Mouse (Mus musculus): ENCODE measurements around the gene Sdccag8.

The Sdccag8 gene

DNA sequence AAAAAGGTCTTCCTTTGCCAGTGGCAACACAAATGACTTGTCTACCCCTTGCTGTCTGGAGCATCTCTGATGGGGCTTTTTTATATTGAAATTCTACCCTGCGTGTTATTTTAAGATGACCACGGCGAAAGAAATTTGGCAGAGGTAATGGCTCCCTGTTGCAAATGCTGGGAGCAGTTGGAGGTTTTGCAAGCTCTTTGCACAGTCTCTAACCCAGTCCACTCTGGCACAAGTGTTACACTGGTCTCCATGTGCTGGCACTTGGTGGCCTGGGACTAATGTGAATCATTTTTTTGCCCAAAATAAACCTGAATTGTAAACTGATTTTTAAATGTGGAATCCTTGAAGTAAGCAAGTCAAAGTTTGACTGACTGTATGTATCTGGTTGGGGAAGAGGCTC lies 199.3 kb downstream of the Sdccag8 start:
- no peak for DNase-seq

DNA sequence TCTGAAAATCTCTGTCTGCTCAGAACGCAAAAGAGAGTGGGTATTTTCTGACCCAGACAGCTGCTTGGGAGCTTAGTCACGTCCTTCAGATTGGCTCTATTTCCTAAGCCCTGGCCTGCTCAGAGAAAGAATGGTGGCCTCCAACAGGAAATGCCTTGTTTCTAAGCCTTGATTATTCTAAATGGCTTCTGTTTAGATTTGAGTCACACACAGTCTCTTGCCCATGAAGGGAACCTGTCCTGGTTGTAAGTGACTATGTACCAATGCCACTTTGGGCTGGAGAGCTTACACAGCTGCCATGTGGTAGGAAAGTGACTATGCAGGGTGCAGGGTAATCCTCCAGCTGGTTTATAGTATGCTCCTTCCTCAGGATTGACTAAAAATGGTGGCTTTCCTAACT lies 199.9 kb downstream of the Sdccag8 start:
- DNase-seq: no peak

DNA sequence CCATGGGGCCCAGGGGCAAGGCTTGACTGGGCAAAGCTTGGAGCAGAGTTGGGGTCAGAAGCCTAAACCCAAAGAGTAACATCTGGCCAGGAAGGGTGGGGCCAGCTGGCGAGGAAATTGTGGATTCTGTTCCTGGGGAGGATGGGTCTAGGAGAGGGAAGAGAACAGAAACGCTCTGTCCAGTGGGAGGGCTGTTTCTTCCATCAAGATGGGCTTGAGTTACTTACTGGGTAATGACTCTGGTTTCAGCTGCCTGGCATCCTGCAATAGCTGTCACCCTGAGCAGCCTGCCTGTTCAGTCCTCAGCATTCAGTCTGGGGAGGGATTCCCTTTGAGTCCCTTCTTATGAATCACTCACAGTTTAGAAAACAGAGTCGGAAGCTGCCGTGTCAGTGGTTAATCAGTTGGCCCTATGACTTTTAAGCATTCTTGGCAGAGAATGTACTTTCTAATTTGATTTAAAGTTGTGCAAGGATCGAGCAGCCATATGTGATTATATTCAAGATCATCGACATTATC lies 200.5 kb downstream of the Sdccag8 start:
- no peak for DNase-seq

DNA sequence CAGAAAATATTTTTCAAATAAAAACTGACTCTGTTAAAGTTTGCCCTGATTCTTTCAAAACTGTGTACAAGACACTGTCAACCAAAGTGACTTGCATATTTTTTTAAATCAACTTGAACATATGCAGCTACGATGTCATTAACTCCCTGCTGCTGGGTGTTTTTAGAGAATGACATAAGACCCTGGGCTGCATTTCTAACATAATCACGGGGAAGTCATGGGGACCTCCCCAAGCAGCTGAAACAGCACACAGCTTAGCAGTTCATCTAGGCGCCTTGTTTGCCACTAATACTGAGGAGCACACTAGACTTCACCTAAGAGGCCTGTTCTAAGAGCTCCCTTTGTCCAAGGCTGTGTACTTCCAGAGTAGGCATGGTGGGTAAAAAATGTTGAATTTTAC lies 201.5 kb downstream of the Sdccag8 start:
- DNase-seq: no peak

DNA sequence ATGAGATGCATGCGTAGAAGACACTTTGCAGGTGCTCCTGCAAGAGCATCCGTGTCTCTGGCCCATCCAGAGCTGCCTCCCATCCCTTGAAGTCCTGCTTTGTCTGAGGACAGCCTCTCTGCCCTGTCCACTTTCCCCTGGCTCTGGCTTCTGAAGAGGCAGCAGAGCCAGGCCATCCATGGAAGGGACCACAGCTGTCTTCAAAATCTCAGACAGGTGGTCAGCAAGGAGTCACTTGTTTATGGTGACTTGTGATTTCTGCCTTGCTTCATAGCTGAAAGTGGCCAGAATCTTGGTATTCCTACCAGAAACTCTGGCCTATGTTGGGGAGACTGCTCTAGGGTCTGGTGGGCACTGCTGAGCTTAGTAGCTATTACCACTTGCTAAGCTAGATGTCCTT lies 202.3 kb downstream of the Sdccag8 start:
- no peak for DNase-seq

DNA sequence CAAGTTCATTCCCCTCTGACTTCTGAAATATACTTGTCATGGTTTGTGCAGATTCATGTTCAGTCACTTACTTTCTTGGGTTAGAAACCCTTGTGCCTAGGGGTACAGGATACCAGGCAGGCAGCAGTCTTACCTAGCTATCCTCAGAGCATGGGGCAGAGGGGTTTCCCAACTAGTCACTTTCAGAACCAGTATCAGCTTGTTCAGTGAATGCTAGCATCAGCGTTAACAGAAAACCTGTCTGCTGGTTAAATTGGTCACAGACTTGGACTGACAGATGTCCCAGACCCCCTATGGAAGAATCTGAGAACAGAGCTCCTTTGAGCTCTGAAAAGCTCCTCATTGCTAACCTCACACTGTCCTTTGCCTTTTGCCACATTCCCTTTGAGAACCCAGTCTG lies 204.3 kb downstream of the Sdccag8 start:
- no peak for DNase-seq

DNA sequence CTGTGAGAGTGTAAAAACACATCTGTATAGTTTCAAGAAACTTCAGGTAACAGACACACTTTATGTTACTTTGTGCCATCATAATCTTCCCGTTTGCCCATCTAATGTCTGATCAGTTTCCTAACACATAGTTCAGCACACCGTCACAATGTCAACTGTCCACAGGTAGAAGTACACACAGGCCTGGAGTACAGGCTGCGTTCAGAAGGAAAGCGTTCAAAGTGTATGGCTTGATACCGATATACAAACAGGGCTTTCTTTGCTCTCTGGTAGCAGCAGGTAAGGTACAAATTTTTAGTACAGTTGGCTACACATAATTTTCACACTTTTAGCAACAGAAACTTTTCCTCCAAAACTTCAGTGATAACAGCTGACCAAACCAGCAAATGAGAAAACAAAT lies 205.2 kb downstream of the Sdccag8 start:
- no peak for DNase-seq

DNA sequence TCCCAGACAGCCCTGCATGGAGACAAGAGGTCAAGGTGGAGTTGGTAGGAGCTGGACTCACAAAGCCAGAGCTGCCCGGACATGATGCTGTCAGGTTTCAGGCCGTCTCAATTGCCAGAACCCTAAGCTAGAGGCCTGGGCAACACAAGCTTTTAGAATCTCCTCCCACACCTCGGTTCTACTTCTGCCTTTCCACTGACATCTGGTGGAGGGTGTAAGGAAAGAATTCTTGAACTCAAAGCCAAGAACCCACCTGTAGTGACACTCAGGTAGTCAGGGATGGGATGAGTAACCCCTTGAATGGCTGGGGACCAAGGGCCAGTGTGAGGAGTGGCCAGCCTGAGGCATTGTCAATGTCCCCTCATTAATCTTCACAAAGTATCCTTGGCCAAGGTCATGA lies 208.3 kb downstream of the Sdccag8 start:
- no peak for DNase-seq

DNA sequence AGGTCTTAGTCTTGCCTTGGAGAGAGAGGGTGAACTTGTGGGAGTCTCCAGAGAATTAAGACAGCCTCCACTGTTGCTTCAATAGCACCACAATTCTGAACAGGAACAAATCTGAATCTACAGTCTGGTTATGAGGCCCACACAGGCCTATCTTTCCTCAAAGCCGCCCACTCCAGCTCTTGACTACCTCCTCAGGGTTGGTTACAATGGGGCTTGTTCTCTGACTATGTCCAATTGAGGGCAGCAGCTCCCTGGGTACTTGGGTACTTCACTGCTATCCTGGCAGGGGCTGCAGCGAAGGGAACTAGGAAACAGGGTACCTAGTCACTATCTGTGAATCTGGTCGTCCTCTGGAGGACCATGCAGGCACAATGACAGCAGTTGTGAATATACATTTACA lies 213.2 kb downstream of the Sdccag8 start:
- no peak for DNase-seq

DNA sequence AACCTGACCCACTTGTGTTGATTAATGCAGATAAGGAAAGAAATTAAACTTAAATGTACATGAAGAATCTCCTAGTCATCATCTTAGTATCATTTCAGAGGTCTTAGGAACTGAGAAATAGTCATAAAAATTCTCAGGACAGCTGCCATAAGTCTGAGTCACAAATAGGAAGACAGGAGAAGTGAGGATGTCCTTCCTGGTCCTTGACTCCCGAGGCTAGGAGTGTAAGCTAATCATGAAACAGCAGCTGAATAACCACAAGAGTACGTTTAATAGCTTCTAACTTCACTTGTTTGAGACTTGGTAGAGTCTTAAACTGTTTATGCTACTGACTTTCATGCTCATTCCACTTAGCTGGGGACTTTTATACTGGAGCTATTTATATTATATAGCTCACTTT lies 214.6 kb downstream of the Sdccag8 start:
- DNase-seq: no peak

DNA sequence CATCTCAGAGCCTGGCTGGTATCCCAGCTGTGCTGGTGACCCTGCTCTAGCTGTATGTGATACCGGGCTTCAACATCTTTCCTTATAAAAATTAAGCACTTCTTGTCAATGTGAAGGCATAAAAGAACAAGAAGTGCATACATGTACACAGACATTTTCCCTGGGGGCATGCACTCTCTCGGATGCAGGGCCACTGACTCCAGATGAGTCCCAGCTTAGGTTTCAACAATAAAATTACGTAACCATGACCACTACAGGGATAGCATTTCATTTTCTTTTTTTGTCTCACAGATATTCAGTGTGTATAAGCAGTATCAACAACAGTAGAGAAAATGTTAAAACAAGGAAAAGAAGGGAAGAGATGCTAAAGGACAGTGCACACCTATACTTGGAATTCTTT lies 216.2 kb downstream of the Sdccag8 start:
- DNase-seq: no peak

DNA sequence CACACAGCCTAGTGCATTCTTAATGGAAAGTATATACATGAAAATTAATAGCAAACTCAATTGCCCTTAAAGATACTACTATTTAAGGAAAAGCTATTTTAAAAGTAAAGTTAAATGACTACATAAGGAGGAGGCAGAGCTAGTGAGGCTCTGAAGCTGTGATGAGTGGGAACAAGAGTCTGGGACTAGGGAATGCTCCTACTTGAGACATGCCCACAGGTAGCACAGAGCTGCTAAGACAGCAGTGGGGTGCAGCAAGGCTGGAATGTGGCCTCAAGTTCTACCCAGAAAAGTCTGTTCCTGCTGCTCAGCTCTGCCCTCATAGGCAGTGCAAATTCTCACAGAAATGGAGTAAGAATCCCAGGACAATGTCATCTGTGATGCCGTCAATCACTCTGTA lies 216.7 kb downstream of the Sdccag8 start:
- no peak for DNase-seq

DNA sequence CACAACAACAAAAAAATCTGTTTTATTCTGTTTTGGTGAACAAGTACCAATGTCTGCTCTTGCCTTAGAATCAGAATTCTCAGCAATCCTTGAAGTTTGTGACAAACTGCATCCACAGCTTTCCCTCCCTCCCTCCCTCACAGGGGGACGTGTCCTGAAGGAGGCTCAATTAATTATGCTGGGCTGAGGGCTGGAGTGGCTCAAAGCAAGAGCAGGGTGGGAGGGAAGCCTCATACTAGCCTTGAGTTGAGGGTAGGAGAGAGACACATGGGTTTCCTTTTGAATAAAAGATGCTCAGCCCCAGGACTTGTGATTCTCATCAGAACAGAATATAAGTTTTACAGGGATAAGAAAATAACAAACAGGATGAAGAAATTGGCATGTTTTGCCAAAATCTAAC lies 217.8 kb downstream of the Sdccag8 start:
- DNase-seq: no peak

DNA sequence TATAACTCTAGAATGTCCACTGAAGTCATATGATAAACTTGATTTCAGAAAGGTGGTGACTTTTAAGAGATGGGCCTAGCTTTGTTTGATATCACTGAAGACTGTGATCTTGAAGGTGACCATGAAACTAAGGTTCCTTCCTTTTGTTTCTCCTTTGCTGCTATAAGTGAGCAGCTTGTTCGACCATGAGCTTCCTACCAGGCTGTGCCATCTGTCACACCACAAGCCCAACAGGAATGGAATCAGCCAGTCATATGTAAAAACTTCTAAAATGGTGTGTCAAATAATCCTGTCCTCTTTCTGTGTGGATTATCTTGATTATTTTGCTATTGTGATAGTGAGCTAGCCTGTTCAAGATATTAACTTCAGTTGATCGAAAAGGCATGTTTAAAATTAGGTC lies 221.0 kb downstream of the Sdccag8 start:
- DNase-seq: no peak

DNA sequence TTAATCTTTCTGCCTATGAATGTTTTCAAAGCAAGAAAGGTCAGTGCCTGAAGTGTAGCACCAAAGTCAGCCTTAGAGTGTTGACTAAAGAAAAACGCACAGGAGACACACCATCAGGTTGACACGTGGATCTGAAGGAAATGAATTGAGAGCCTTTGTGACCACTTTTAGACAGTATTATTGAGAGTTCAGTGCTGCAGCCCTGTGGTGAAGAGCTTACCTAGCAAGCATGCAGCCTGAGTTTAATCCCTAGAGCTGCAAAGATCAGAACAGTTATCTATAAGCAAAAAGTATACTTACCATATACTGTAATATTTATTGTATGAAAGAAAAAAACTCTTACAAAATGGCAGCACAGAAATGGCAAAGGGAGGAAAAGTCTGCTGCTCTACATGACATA lies 223.9 kb downstream of the Sdccag8 start:
- no peak for DNase-seq

DNA sequence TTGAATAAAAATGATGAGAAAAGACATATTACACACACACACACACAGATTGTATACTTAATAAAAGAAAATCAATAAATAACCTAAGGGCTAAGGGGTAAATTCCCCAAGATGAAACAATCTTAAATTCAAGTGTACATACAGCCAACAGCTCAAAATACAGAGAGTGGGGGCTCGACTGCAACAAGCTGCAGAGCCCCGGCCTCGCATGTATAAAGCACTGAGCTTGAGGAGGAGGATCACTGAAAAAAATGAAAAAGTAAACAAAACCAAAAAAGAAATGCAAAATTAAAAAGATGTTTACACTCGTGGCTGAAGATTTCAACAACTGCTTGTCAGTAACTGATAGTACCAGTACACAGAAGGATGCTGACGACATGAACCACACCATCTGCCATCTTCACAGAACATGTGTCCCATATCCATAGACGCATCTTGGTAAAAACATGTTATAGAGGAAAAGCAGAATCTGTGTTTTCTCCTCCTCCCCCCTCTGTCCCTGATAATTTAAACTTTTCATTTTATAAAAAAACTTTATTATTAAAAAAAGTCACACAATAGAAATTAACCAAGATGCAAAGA lies 224.7 kb downstream of the Sdccag8 start:
- DNase-seq: no peak

DNA sequence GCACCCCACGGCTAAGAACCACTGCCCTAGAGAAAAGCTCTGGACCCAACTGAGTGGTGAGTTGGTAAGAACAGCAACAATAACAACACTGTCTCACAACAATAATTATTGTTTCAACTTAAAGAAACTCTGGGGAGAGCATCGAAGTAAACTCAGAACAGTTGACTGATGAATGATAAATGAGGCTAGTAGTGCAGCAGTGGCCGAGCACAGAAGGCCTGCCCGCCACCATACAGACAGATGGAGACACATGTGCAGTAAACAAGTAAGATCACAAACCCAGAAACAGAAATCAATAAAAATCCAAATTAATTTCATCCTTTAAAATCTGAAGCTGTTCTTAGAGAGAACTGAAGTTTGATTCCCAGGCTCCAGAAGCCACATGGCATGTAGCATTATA lies 225.6 kb downstream of the Sdccag8 start:
- DNase-seq: no peak

DNA sequence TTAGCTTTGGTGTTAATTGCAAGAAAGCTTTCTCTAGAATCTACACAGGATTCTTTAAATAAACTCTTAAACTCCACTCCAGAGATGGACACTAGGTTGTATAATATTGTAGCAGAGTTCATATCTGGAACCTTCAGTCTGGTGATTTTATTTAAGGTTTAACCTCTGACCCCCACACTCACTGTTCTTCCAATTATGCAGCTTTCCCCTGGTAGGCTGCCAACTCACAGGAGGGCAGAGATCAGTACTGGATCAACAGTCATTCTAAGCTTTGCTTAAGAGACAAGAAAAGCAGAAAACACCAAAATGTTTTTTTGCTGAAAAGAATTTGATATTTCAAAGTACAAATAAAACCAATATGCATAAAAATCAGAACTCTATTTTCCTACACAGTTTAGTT lies 231.4 kb downstream of the Sdccag8 start:
- peak; percentile 85 for DNase-seq

DNA sequence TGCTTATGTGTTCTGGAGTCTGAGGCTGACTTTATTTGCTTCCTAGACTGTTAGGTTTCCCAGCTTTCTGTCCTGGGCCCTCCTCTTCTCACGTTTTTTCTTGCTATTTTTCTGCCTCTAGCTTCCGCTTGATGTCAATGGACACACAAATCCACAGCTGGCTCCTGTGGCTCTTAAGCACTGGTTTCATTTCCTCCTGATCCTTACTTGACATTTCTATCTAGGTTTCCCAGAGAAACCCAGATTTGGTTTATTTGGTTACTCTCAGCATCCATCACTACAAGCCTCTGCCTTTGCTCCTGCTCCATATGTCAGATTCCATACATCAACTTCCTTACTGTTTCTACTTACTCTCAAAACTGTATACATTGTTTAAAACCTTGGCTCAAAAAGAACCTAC lies 232.5 kb downstream of the Sdccag8 start:
- no peak for DNase-seq

DNA sequence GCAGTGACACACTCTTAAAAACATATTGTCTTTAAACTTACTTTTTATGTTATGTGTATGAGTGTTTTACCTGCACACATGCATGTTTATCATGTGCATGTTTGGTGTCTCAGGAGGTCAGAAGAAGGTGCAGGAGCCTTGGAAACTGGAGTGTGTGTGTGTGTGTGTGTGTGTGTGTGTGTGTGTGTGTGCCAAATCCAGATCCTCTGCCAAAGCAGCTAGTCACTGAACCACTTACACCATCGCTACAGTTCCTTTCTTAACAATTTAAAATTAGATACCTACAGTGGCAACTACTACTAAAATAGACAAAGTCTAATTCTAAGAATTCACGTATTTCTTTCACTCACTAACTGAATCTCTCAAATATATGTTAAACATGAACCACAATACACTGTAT lies 234.3 kb downstream of the Sdccag8 start:
- DNase-seq: no peak

DNA sequence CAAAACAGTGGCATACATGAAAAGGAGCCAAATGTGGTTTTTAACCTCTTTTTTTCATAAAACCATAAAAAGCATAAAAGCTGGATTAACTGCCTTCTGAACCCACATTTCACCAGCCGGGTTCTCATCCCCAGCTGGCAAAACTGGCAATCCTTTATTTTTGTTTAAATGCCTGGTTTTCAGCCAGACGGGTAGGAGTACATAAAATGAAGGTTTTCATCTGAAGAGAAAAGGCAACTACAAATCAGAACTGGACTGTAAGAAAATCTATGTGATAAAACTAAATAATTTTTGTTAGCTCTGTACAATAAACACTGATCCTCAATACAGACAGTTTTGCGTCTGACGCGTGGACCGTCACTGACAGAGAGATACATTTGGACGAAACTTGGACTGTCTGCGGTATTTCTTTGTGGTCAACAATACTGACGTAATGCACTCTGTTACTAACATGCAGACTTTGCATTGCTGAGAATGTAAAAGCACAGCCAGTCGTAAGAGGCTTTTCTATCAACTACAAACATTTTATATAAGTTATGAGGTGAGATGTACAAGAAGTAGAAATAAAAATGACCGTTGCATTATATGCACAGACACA lies 237.0 kb downstream of the Sdccag8 start:
- no peak for DNase-seq

DNA sequence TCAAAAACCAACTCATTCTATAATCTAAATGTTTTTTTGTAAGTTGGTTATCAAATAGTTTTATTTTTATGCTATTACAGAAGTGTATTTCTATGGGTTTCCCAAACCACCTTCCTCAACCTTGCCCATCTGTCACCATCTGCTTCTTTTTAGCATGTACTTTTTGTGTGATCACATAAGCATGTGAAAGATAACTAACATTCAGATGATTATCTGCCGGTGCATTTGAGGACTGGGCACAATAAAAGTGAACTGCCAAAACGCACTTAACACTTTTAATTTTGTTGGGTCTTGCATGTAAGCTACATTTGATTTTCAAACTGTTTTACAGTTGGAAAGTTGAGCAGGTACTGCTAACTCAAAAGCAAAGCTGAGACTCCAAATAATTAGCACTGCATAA lies 240.4 kb downstream of the Sdccag8 start:
- no peak for DNase-seq

DNA sequence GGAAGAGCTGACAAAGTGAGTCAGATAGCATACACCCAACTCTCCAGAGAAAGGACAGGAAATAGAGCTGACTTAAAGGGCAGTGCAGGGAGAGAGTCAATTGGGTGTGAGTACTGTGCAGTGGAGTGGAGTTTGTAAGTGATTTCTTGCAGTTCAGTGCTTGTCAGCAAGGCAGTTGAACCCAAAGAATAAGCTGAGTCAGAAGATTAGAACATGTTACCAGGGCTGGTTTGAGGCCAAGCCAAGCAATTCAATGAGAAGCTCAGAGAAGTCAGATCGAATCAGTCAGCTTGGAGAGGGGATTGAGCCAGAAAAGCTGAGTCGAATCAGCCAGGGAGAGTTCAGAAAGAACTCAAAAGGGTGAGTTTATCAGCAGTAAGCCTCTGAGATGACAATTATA lies 247.3 kb downstream of the Sdccag8 start:
- DNase-seq: no peak

DNA sequence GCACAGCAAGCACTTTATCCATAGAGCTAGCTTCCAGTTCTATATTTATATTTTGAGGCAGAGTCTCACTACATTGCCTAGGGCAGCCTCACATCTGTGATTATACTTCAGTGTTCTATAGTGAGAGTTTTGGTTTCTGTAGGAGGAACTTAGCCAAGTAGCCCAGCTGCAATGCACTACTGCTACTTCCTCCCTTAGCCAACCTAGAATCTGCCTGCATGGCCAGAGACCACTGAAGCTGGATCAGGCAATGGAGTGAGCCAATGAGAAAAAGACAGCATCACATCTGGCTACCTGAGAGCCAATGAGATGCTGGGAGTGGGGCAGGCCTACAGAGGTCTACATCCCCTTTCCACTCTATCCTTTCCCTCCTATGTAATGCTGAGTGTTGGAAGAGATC lies 251.3 kb downstream of the Sdccag8 start:
- DNase-seq: no peak

DNA sequence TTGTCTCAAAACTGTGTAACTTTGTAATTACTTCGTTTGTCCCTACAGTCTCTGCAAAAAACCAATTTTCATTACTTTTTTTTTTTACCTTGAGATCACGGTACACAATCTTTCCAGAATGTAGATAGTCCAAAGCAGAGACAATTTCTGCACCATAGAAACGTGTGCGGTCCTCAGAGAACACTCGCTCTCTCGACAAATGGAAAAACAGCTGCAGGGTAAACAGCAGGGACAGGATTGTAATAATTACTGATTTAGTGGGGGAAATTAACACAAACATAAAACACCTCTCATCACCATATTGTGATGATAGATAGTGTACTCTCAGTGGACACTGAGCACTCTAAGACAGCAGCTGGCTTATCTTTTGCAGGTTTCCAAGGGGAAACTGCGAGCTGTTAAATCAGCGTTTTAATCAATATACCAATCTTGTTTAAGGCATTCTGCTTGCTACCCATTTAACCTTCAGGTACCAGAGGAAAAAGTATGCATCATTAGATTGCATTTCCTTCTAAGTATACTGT lies 252.7 kb downstream of the Sdccag8 start:
- DNase-seq: no peak

All from kidney, postnatal 14 days (tissue).